Mouse (Mus musculus): ENCODE measurements around the gene Hnrnph3.

Hnrnph3 gene

GRCm38 (mm10) chr10:62984495-62984894 is 39.5 kb downstream of the Hnrnph3 start:
- no peak for DNase-seq (ENCODE audit: low spot score in 2 of 2)

- peak in 1 of 2 experiments; percentile 29 for DNase-seq (ENCODE audit: low spot score in 2 of 2)
Observed at GRCm38 (mm10) chr10:62984072-62984471, 39.9 kb downstream of the Hnrnph3 start.

GRCm38 (mm10) chr10:62980039-62980954 is 43.7 kb downstream of the Hnrnph3 start, which contains the start of gene Rufy2:
Gene Rufy2, plus strand, starts transcription at chr10:62980223.
- DNase-seq (ENCODE audit: low spot score in 2 of 2) = peak; percentile 77 to 88

GRCm38 (mm10) chr10:62979667-62980038 is 44.4 kb downstream of the Hnrnph3 start:
- DNase-seq (ENCODE audit: low spot score in 2 of 2) = no peak

- DNase-seq (ENCODE audit: low spot score in 2 of 2) = peak in 1 of 2 experiments; percentile 37
Observed at GRCm38 (mm10) chr10:62971821-62972220, 52.2 kb downstream of the Hnrnph3 start.

- no peak for DNase-seq (ENCODE audit: low spot score in 2 of 2)
Observed at GRCm38 (mm10) chr10:62966291-62966690, 57.7 kb downstream of the Hnrnph3 start.

GRCm38 (mm10) chr10:62965796-62966195 is 58.2 kb downstream of the Hnrnph3 start:
- DNase-seq (ENCODE audit: low spot score in 2 of 2) = no peak
